In the genomic region with DNA sequence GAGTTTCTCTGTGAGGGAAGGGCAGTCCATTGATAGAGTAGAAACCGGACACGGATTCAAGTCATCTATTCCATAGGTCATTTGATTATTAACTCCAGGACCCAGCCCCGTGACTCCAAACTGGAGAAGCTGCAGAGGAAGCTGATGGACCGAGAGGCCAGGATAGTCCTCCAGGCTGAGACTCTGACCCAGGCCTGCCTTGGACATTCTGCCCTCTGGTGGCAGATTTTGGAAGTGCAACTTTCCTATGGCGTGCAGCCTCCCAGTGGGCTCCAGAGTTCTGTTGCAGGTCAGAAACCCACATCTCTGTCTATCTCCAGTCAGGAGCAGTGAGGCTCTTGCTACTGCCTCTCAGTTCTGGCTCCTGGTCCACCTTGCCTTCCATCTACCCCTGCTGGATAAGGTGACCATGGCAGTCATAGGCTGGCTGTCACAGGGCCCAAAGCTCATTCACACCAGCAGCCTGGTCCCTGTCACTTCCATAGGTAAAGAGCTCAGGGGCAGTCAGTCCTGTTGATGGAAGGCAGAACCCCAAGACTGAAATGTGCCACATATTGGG, we compare ENCODE assay signal across 8 mouse cellular contexts. TPM values are rescaled to one million over a fixed set of nuclear protein-coding genes. Genes with fewer than 3 reads are reported as not detected.
DNase-seq lines count a peak whose midpoint lies in the region; ATAC-seq and TF ChIP-seq lines count a peak whose summit lies in the region.

No protein-coding gene starts in this region.

- no peak for TF ChIP-seq EP300 in ES-Bruce4 (IDR thresholded peaks at IDR 0.05; ENCODE audit: insufficient read depth, low read depth, low read length)
- TF ChIP-seq EP300 in lung, postnatal 0 days (IDR thresholded peaks at IDR 0.05), result no peak

- no peak for ATAC-seq in lung, postnatal 0 days
- no peak for ATAC-seq in activated CD4-positive, CD25-positive, alpha-beta regulatory T cell, adult 4 months

- TF ChIP-seq CTCF in ES-Bruce4 (IDR thresholded peaks at IDR 0.05; ENCODE audit: low read depth, low read length), result peak; percentile 96
- peak; percentile 95 for TF ChIP-seq CTCF in lung, postnatal 0 days (IDR thresholded peaks at IDR 0.05)
- peak; percentile 85 for TF ChIP-seq CTCF in small intestine, adult 2 months (IDR thresholded peaks at IDR 0.05; ENCODE audit: extremely low read depth, insufficient read length, insufficient replicate concordance, low read depth, low read length)

- no peak overlapping the region for H3K4me2 ChIP-seq in lung, postnatal 0 days (replicated peaks; ENCODE audit: low read depth, low read length)

- H3K27me3 ChIP-seq in ES-Bruce4 (ENCODE audit: control insufficient read depth, insufficient read depth, low read length, poor library complexity, severe bottlenecking), result no peaks in the 10 kb centered on the region
- no peaks in the 10 kb centered on the region for H3K27me3 ChIP-seq in lung, postnatal 0 days (replicated peaks; ENCODE audit: insufficient read depth, low read length)
- H3K27me3 ChIP-seq in small intestine, adult 2 months (ENCODE audit: control insufficient read depth, insufficient read depth, low read length), result no peaks in the 10 kb centered on the region

- no peak overlapping the region for H3K9ac ChIP-seq in ES-Bruce4 (ENCODE audit: low read depth, poor library complexity, severe bottlenecking)
- no peak overlapping the region for H3K9ac ChIP-seq in lung, postnatal 0 days (replicated peaks; ENCODE audit: low read depth)

- TF ChIP-seq POLR2A in ES-Bruce4 (IDR thresholded peaks at IDR 0.05; ENCODE audit: insufficient read depth, low read length), result no peak
- TF ChIP-seq POLR2A in small intestine, adult 2 months (IDR thresholded peaks at IDR 0.05; ENCODE audit: low read depth, low read length), result no peak

- WGBS in lung, postnatal 0 days, result 31% methylated on average over 5 of the region's 5 CpGs
- WGBS in small intestine, adult 2 months, result 48% methylated on average over 5 of the region's 5 CpGs

- no peak overlapping the region for H3K4me3 ChIP-seq in ES-Bruce4 (ENCODE audit: low read depth, low read length)
- H3K4me3 ChIP-seq in lung, postnatal 0 days (ENCODE audit: low read depth, low read length), result no peak overlapping the region
- no peak overlapping the region for H3K4me3 ChIP-seq in small intestine, adult 2 months (ENCODE audit: low read depth, low read length)

- H3K9me3 ChIP-seq in ES-Bruce4 (replicated peaks; ENCODE audit: control insufficient read depth, insufficient read depth, low read length, poor library complexity, severe bottlenecking), result no peaks in the 10 kb centered on the region
- H3K9me3 ChIP-seq in lung, postnatal 0 days (ENCODE audit: low read length), result no peaks in the 10 kb centered on the region

- no peak overlapping the region for H3K27ac ChIP-seq in ES-Bruce4 (ENCODE audit: insufficient read depth, low read length)
- no peak overlapping the region for H3K27ac ChIP-seq in lung, postnatal 0 days (ENCODE audit: low read length)
- H3K27ac ChIP-seq in small intestine, adult 2 months (ENCODE audit: insufficient read depth, low read depth, low read length), result no peak overlapping the region

- H3K36me3 ChIP-seq in ES-Bruce4 (ENCODE audit: control insufficient read depth, insufficient read depth, low read length, poor library complexity, severe bottlenecking), result no peaks in the 10 kb centered on the region
- no peaks in the 10 kb centered on the region for H3K36me3 ChIP-seq in lung, postnatal 0 days (ENCODE audit: insufficient read depth, low read length)
- H3K36me3 ChIP-seq in small intestine, adult 2 months (ENCODE audit: control insufficient read depth, insufficient read depth, low read length), result no peaks in the 10 kb centered on the region

- H3K4me1 ChIP-seq in ES-Bruce4 (ENCODE audit: control insufficient read depth, insufficient read depth, low read length), result no peaks in the 10 kb centered on the region
- H3K4me1 ChIP-seq in lung, postnatal 0 days (ENCODE audit: insufficient read depth, low read depth, low read length), result peaks cover 10% of the 10 kb centered on the region; the same call in 1 of the 2 replicates
- H3K4me1 ChIP-seq in small intestine, adult 2 months (ENCODE audit: control insufficient read depth, insufficient read depth, insufficient read length, low read length), result no peaks in the 10 kb centered on the region

- peak; percentile 75 to 77 for DNase-seq in B cell, adult 2 months
- peak; percentile 45 for DNase-seq in c-Kit-positive CD71-positive TER-119-positive erythroid progenitor cells, embryonic 14.5 days (ENCODE audit: low spot score)
- DNase-seq in forelimb bud, embryonic 11.5 days (ENCODE audit: low read depth, low spot score), result peak; percentile 69
- peak; percentile 60 for DNase-seq in kidney, adult 9 months
- peak; percentile 65 for DNase-seq in lung, postnatal 0 days (ENCODE audit: low spot score)

RNA-seq across cellular contexts. Expression of a gene that starts 53.3 kb away (rescaled TPM):
- polyA plus RNA-seq in ES-Bruce4 (2011; ENCODE audit: insufficient read depth, insufficient read length, low read depth, missing spikeins), result not detected in 2 replicates
- polyA plus RNA-seq in lung, postnatal 0 days (2015; fragmentation: Nextera tagmentation; extraction: Ambion mirVana), result 10.2 and 10.7 TPM in 2 replicates
- polyA plus RNA-seq in small intestine, adult 2 months (2012; rRNA removed), result 0.18 TPM in 1 of 2 replicates, not detected in the other
- polyA plus RNA-seq in activated CD4-positive, CD25-positive, alpha-beta regulatory T cell, adult 4 months (2017; shearing (Covaris generic)), result not detected
